Comparison of ENCODE assay signal across 16 mouse cellular contexts in the genomic region with DNA sequence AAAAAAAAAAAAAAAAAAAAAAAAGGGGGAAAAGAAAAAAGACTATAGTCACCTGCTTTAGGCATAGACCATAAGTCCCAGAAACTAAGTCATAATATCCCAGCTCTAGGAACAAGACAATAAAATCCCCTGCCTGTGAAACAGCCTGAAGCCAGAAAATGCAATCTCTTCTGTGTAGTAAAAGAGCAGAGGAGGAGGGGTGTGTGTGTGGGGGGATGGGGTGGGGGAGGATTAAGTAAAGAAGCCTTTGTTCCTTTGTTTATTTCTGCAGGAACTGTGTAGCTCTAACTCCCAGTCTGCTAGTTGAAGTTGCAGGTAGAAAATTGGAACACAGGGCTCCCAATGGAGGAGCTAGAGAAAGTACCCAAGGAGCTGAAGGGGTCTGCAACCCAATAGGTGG.
"Had no signal": no experiment of that assay in that cellular context is flagged by ENCODE, and none has a peak within 500 bp of the region (broad histone marks: within the 10 kb centered on the region; RNA-seq: fewer than 3 reads in every experiment).

No protein-coding gene starts in this region.

- H3K27me3 ChIP-seq: kidney, embryonic 15.5 days; limb, embryonic 13.5 days; liver, embryonic 12.5 days; liver, embryonic 15.5 days; lung, embryonic 15.5 days had no signal

- H3K27ac ChIP-seq: kidney, embryonic 15.5 days; left cerebral cortex, adult 2 months; limb, embryonic 13.5 days; liver, embryonic 12.5 days; liver, embryonic 15.5 days; lung, embryonic 15.5 days had no signal

- H3K4me1 ChIP-seq: kidney, embryonic 15.5 days; limb, embryonic 13.5 days; liver, embryonic 12.5 days; liver, embryonic 15.5 days; lung, embryonic 15.5 days had no signal

- H3K9me3 ChIP-seq: kidney, embryonic 15.5 days; limb, embryonic 13.5 days; liver, embryonic 15.5 days; lung, embryonic 15.5 days had no signal

- H3K9ac ChIP-seq: kidney, embryonic 15.5 days; limb, embryonic 13.5 days; liver, embryonic 12.5 days; liver, embryonic 15.5 days; lung, embryonic 15.5 days had no signal

- H3K36me3 ChIP-seq: kidney, embryonic 15.5 days; limb, embryonic 13.5 days; liver, embryonic 12.5 days; liver, embryonic 15.5 days; lung, embryonic 15.5 days had no signal

- DNase-seq: kidney, adult 8-10 months; kidney, postnatal 10 days; kidney, postnatal 36 days; layer of hippocampus, postnatal 36 days; liver; lung, adult 18-20 months; lung, postnatal 10 days; lung, postnatal 36 days; thymus, adult 18-20 months; thymus, postnatal 36 days had no signal

- H3K4me2 ChIP-seq: kidney, embryonic 15.5 days; limb, embryonic 13.5 days; liver, embryonic 12.5 days; liver, embryonic 15.5 days; lung, embryonic 15.5 days had no signal

- ATAC-seq: liver, embryonic 12.5 days had no signal

- H3K4me3 ChIP-seq: kidney, embryonic 15.5 days; left cerebral cortex, adult 2 months; limb, embryonic 13.5 days; liver, embryonic 12.5 days; liver, embryonic 15.5 days; lung, embryonic 15.5 days had no signal
